In genomic region chr4:59670015-59670414, GRCm38 (mm10) we compare ENCODE assay signal across 17 mouse cellular contexts. TPM values are rescaled to one million over a fixed set of nuclear protein-coding genes. Genes with fewer than 3 reads are reported as not detected.
DNase-seq lines count a peak whose midpoint lies in the region; ATAC-seq and TF ChIP-seq lines count a peak whose summit lies in the region.
"Had no signal": no experiment of that assay in that cellular context is flagged by ENCODE, and none has a peak within 500 bp of the region (broad histone marks: within the 10 kb centered on the region; RNA-seq: fewer than 3 reads in every experiment).

No protein-coding gene starts in this region.

- no peak for DNase-seq in frontal cortex, postnatal 14 days (ENCODE audit: low spot score in 2 of 2)
- peak; percentile 7 for DNase-seq in layer of hippocampus, adult 9-10 months (ENCODE audit: low spot score)
- DNase-seq in layer of hippocampus, postnatal 36 days = no peak
- peak; percentile 50 for DNase-seq in brain, adult 2 months (ENCODE audit: low read depth, low spot score)
- peak; percentile 66 for DNase-seq in brain, embryonic 14.5 days (ENCODE audit: low read depth)
- DNase-seq in heart, adult 11 months = no peak
- DNase-seq: B cell, adult 2 months; cerebellum, adult 11-12 months; cerebellum, postnatal 10 days; kidney, adult 8-10 months; kidney, postnatal 4 days; left cerebral cortex, postnatal 4 days; right cerebral cortex, adult 18-20 months; thymus, postnatal 4 days had no signal

- TF ChIP-seq POLR2A in brain, embryonic 14.5 days (IDR thresholded peaks at IDR 0.05; ENCODE audit: borderline replicate concordance, extremely low read depth, insufficient read depth, insufficient read length, poor library complexity, severe bottlenecking) = no peak

- ATAC-seq in frontal cortex, adult (ENCODE audit: low TSS enrichment) = peak; percentile 57
- ATAC-seq: intestine, embryonic 16.5 days; midbrain, embryonic 16.5 days had no signal

- TF ChIP-seq CTCF in brain, embryonic 14.5 days (IDR thresholded peaks at IDR 0.05; ENCODE audit: borderline replicate concordance, extremely low read depth, insufficient read depth, insufficient read length) = no peak

RNA-seq across cellular contexts. Expression of gene E130308A19Rik, which starts 44.0 kb away (rescaled TPM):
- total RNA-seq in layer of hippocampus, postnatal 36 days (2021) = 10 to 100 TPM; 12.6 to 15.9 TPM
- 19.0 and 31.6 TPM in 2 replicates for polyA plus RNA-seq in brain, embryonic 14.5 days (2012; rRNA removed)

Comparison
In these comparisons a context has a peak if more than half of its experiments do, and no peak if none do; other contexts are left out.
1. DNase-seq: peak in layer of hippocampus, adult 9-10 months (single experiment), brain, adult 2 months (single experiment) and brain, embryonic 14.5 days (single experiment); none in frontal cortex, postnatal 14 days (0 of 2), layer of hippocampus, postnatal 36 days (0 of 2) and heart, adult 11 months (single experiment).